Mouse (Mus musculus) myocyte (in vitro differentiated cells): ENCODE data around the gene Txlnb.
A peak's percentile ranks its signal among the peaks of the same experiment; 100 is the strongest.

Source experiments
- E2F4 ChIP-seq: IDR thresholded peaks from one replicate; pipeline ENCODE4 v1.6.1; 2011; ENCODE audit warnings: mild to moderate bottlenecking, control low read depth, moderate library complexity; ENCODE audit not compliant: insufficient read depth
- MYOD1 ChIP-seq, 3 experiments: IDR thresholded peaks; one replicate each; pipeline ENCODE4 v1.6.1; 2011; ENCODE audit warnings: control low read depth in 2 of 3, low read depth in 2 of 3, mild to moderate bottlenecking in 2 of 3, moderate library complexity in 1 of 3; ENCODE audit not compliant: insufficient read length in 2 of 3, control insufficient read depth in 1 of 3
- POLR2A ChIP-seq: IDR thresholded peaks from one replicate; pipeline ENCODE4 v1.6.1; 2011; ENCODE audit warnings: low read depth, mild to moderate bottlenecking, control low read depth, moderate library complexity; ENCODE audit not compliant: insufficient read length
- TCF12 ChIP-seq: IDR thresholded peaks from one replicate; pipeline ENCODE4 v1.6.1; 2011; ENCODE audit warnings: mild to moderate bottlenecking, control low read depth; ENCODE audit not compliant: poor library complexity, insufficient read depth, severe bottlenecking
- TCF3 ChIP-seq: IDR thresholded peaks from one replicate; pipeline ENCODE4 v1.6.1; 2011; ENCODE audit warnings: low read depth, control low read depth; ENCODE audit not compliant: insufficient read length

GRCm38 (mm10) chr10:17795767-17796631 lies at the start of gene Txlnb:
- TF ChIP-seq POLR2A (peak; percentile 21), E2F4 (no peak), MYOD1 (IDR thresholded peaks at IDR 0.05; ENCODE audit: control insufficient read depth in 1 of 3, insufficient read length in 2 of 3, low read depth in 2 of 3) (peak in 1 of 3 experiments; percentile 42), TCF3 (no peak), TCF12 (no peak)
